Mouse (Mus musculus): ENCODE measurements around the gene Hmcn2.

- TF ChIP-seq CTCF (IDR thresholded peaks at IDR 0.05; ENCODE audit: insufficient read depth, low read depth, low read length), result no peak
- no peak for TF ChIP-seq POLR2A (IDR thresholded peaks at IDR 0.05; ENCODE audit: insufficient read depth, low read depth, low read length)
These were observed 11.0 kb upstream of the Hmcn2 start for GRCm38 (mm10) chr2:31303177-31303576.
